Mouse (Mus musculus): ENCODE measurements at regions not wholly inside any gene's neighbourhood (a gene's known extent, or its start where the extent isn't known, plus 50 kb on each side); places are given as distances from the start of the nearest gene placed in this dataset.

DNA sequence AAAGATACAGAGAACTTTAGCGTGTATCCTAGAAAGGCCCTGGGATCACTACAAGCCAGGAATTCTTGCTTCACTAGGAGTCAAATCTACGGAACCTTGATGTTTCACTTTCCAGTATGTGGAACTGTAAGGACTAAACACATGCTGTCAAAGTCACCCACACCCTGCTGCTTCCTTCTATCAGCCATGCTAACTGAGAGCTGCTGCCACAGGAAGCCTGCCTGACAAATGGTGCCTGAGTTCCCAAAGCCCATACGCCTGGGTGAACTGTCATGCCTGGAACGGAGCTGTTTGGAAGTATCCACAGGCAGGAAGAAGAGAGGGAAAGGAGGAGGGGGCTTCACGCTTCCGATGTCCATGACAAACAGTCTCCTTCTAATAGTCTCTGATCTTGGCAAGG, 644.2 kb upstream of the Cdh5 start:
- no peak for TF ChIP-seq CTCF (IDR thresholded peaks at IDR 0.05; ENCODE audit: low read depth)
- TF ChIP-seq EP300 (IDR thresholded peaks at IDR 0.05; ENCODE audit: low read depth): no peak
